Mouse (Mus musculus) heart, adult 2 months (tissue): Measurements from ENCODE around the gene Cpped1.

Experiments
- CTCF ChIP-seq: fragments of 200-600 bp; IDR thresholded peaks from 2 replicates; pipeline ENCODE4 v1.8.1; 2022; ENCODE audit warnings: antibody characterized with exemption, mild to moderate bottlenecking, moderate library complexity
- EP300 ChIP-seq: fragments of 200-500 bp; IDR thresholded peaks from 2 replicates; pipeline ENCODE4 v1.6.1; 2011; ENCODE audit warnings: low read depth, low read length, control low read depth; ENCODE audit not compliant: insufficient read depth
- POLR2A ChIP-seq: fragments of 200-500 bp; IDR thresholded peaks from 2 replicates; pipeline ENCODE4 v1.6.1; 2011; ENCODE audit warnings: mild to moderate bottlenecking, low read depth, low read length, control low read depth; ENCODE audit not compliant: insufficient read depth

GRCm38 (mm10) chr16:11873292-11873691 lies 36.0 kb downstream of the Cpped1 start:
- no peak for TF ChIP-seq CTCF
- no peak for TF ChIP-seq POLR2A
- no peak for TF ChIP-seq EP300
